In the genomic region with DNA sequence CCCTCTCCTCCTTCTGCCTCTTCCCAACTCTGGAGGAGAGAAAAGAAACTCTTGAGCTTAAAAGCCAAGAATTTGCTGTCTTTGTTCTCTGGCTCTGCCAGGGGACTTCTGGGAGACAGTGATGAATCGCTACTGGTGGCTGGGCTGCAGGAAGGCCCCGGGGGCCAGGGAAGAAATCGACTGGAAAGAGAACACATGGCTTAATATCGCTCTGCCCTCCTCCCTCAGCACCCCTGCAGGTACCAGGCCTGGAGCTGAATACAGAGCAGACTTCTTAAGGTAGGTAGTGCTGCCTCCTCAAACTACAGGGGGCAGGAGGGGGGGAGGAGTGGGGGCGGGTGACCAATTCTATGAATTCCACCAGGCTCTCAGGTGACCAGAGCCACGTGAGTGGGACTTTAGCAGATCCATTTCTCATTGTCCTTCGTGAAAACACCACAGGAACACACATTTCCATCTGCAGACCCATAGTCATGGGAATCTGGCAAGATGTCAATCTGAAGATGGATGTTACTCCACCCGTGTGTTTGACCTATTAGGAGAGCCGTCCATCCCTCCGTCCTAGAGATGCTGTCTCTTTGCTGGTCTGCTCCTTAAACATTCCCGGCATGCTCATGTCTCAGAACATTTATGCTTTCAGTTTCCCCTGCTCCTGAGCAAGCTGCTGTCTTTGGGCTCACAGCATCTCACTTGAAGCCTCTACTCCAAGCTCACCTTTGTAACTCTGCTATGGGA, we compare ENCODE assay signal across 13 mouse cellular contexts.
DNase-seq lines count a peak whose midpoint lies in the region; ATAC-seq lines count a peak whose summit lies in the region.
"Had no signal": no experiment of that assay in that cellular context is flagged by ENCODE, and none has a peak within 500 bp of the region (broad histone marks: within the 10 kb centered on the region; RNA-seq: fewer than 3 reads in every experiment).

No protein-coding gene starts in this region.

- H3K27me3 ChIP-seq in hindbrain, embryonic 16.5 days (replicated peaks; ENCODE audit: control insufficient read depth, insufficient read depth, low read length), result no peaks in the 10 kb centered on the region
- H3K27me3 ChIP-seq in neural tube, embryonic 11.5 days (ENCODE audit: control insufficient read depth, insufficient read depth, low read length), result no peaks in the 10 kb centered on the region

- H3K9me3 ChIP-seq in hindbrain, embryonic 16.5 days (ENCODE audit: control insufficient read depth, low read length), result no peaks in the 10 kb centered on the region
- H3K9me3 ChIP-seq in neural tube, embryonic 11.5 days (ENCODE audit: control insufficient read depth, low read length), result no peaks in the 10 kb centered on the region

- no peak overlapping the region; the same call in 1 of the 2 replicates for H3K27ac ChIP-seq in hindbrain, embryonic 16.5 days (ENCODE audit: low read depth, low read length)
- 0 out of 2 replicates have a peak overlapping the region, but pooled peaks have one; percentile 1 for H3K27ac ChIP-seq in neural tube, embryonic 11.5 days (ENCODE audit: low read depth, low read length)

- no peak overlapping the region for H3K4me2 ChIP-seq in hindbrain, embryonic 16.5 days (ENCODE audit: low read length)
- no peak overlapping the region for H3K4me2 ChIP-seq in neural tube, embryonic 11.5 days (ENCODE audit: low read depth)
- H3K4me2 ChIP-seq: heart, embryonic 11.5 days had no signal

- H3K36me3 ChIP-seq in hindbrain, embryonic 16.5 days (ENCODE audit: control insufficient read depth, insufficient read depth, low read length), result no peaks in the 10 kb centered on the region
- H3K36me3 ChIP-seq in neural tube, embryonic 11.5 days (ENCODE audit: control insufficient read depth, insufficient read depth, low read length), result no peaks in the 10 kb centered on the region

- no peak overlapping the region for H3K4me3 ChIP-seq in hindbrain, embryonic 16.5 days (ENCODE audit: low read length)
- no peak overlapping the region for H3K4me3 ChIP-seq in neural tube, embryonic 11.5 days (ENCODE audit: low read depth, low read length)

- DNase-seq in left cerebral cortex, postnatal 4 days, result peak; percentile 55
- no peak for DNase-seq in left cerebral cortex, postnatal 25 days (ENCODE audit: low spot score in 2 of 2)
- DNase-seq in embryo, embryonic 9.5 days (ENCODE audit: extremely low spot score), result peak; percentile 45
- DNase-seq in neural tube, embryonic 11.5 days (ENCODE audit: low spot score), result peak; percentile 70
- DNase-seq in layer of hippocampus, adult 8-10 months (ENCODE audit: low spot score in 2 of 2), result no peak
- DNase-seq in c-Kit-positive CD71-positive TER-119-positive erythroid progenitor cells, embryonic 14.5 days (ENCODE audit: low spot score), result no peak
- DNase-seq in right cerebral cortex, postnatal 10 days (ENCODE audit: low spot score in 2 of 2), result no peak
- DNase-seq: adrenal gland, postnatal 14 days; lung, postnatal 10 days; right cerebral cortex, adult 18-20 months; thymus, adult 2 months had no signal

- H3K9ac ChIP-seq in hindbrain, embryonic 16.5 days (ENCODE audit: low read depth, low read length), result no peak overlapping the region
- no peak overlapping the region for H3K9ac ChIP-seq in neural tube, embryonic 11.5 days (ENCODE audit: low read length)

- intact Hi-C loops in left cerebral cortex, postnatal 4 days (cut with DNase I), result no loop called here
- intact Hi-C loops in left cerebral cortex, postnatal 25 days (cut with DNase I), result no loop called here

- H3K4me1 ChIP-seq in hindbrain, embryonic 16.5 days (ENCODE audit: control insufficient read depth, insufficient read depth, low read depth, low read length), result no peaks in the 10 kb centered on the region
- peaks cover 8% of the 10 kb centered on the region; the same call in 1 of the 2 replicates for H3K4me1 ChIP-seq in neural tube, embryonic 11.5 days (ENCODE audit: control insufficient read depth, insufficient read depth, low read length)

- WGBS in hindbrain, embryonic 16.5 days, result 27% methylated on average over 11 of the region's 11 CpGs
- 28% methylated on average over 11 of the region's 11 CpGs for WGBS in neural tube, embryonic 11.5 days

- ATAC-seq in hindbrain, embryonic 16.5 days, result peak; percentile 86
- peak; percentile 45; the same call in 1 of the 2 replicates for ATAC-seq in neural tube, embryonic 11.5 days (ENCODE audit: insufficient read depth, low FRiP score, low TSS enrichment)

Comparison
In these comparisons a context has a peak if more than half of its experiments do, and no peak if none do; other contexts are left out.
1. DNase-seq: peak in left cerebral cortex, postnatal 4 days (single experiment), embryo, embryonic 9.5 days (single experiment) and neural tube, embryonic 11.5 days (single experiment); none in left cerebral cortex, postnatal 25 days (0 of 2), layer of hippocampus, adult 8-10 months (0 of 2), c-Kit-positive CD71-positive TER-119-positive erythroid progenitor cells, embryonic 14.5 days (single experiment) and right cerebral cortex, postnatal 10 days (0 of 2).